Mouse (Mus musculus): ENCODE results near the gene Gm20905.
"Not testable (repeated sequence)": the region's sequence is repeated elsewhere in the genome, so short reads cannot be mapped to it uniquely, and the experiment has no call there.

The Gm20905 gene

GRCm38 (mm10) chrY:37259503-37259902 lies at the start of gene Gm20905:
Gene Gm20905, minus strand, starts transcription at chrY:37259603.
- DNase-seq (ENCODE audit: low spot score) = not testable (repeated sequence)

All from testis, postnatal 14 days (tissue).